Comparison of ENCODE assay signal across 8 mouse cellular contexts in the genomic region with DNA sequence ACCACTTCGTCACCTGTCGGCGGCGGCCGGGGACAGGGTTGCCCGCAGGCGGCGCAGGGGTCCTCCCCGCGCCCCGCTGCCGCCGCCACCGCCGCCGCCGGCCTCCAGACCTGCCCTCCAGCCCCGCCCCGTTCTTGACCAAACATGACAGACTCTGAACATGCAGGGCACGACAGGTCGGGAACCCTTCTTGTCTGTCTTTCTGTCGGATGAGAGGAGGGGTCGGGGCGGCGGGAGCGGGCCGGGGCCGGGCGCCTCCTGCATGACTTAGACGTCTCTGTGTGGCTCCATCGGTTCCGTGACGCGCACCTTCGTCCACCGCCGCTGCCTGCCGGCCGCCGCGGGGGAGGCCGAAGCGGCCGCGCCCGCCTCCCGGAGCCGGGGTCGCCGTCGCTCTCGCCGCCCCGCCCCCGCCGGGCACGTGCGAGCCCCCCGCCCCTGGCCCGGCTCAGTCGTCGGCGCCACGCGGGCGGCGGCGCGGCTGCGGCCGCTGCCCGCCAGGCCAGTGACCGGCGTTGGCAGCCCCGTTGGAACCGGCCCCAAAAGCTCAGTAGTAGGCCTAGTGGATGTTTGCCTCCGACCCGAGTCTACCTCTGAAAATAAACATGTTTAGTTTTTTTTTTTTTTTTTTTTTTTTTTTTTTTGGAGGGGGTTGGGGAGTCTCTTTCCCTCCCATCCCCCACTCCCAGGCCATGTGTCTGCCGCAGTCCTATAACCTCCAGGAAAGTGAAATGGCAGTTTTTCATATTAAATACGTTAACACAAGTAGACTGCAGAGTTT. TPM values are rescaled to one million over a fixed set of nuclear protein-coding genes. Genes with fewer than 3 reads are reported as not detected.
DNase-seq lines count a peak whose midpoint lies in the region; ATAC-seq lines count a peak whose summit lies in the region.

Gm10762 (minus strand) TSS at position 65 of the 781 bp plus-strand sequence.

- 1% methylated on average over 64 of the region's 80 CpGs for WGBS in hindbrain, embryonic 13.5 days

- no peaks in the 10 kb centered on the region for H3K27me3 ChIP-seq in hindbrain, embryonic 13.5 days

- H3K9me3 ChIP-seq in hindbrain, embryonic 13.5 days = no peaks in the 10 kb centered on the region

- peaks cover 15% of the 10 kb centered on the region for H3K4me1 ChIP-seq in hindbrain, embryonic 13.5 days (replicated peaks)

- H3K27ac ChIP-seq in hindbrain, embryonic 13.5 days = peak within 1 kb of the TSS; percentile 100

- peak within 1 kb of the TSS; percentile 100 for H3K9ac ChIP-seq in hindbrain, embryonic 13.5 days

- DNase-seq in NIH3T3 (ENCODE audit: low read depth) = peak; percentile 81
- peak; percentile 90 to 91 for DNase-seq in cerebellum, postnatal 10 days
- DNase-seq in frontal cortex, postnatal 14 days (ENCODE audit: low spot score in 2 of 2) = peak; percentile 55 to 58
- DNase-seq in left cerebral cortex, adult 11 months (ENCODE audit: low spot score) = peak; percentile 51
- DNase-seq in lung, postnatal 4 days = peak; percentile 88
- DNase-seq in retina, postnatal 1 day = peak; percentile 90
- peak; percentile 72 to 78 for DNase-seq in urinary bladder, adult 18-20 months (ENCODE audit: low spot score in 2 of 2)

- H3K36me3 ChIP-seq in hindbrain, embryonic 13.5 days = no peaks in the 10 kb centered on the region

- peak; percentile 78 for ATAC-seq in hindbrain, embryonic 13.5 days (ENCODE audit: low FRiP score)

- H3K4me2 ChIP-seq in hindbrain, embryonic 13.5 days = peak within 1 kb of the TSS; percentile 52

- H3K4me3 ChIP-seq in hindbrain, embryonic 13.5 days = peak within 1 kb of the TSS; percentile 84

RNA-seq across cellular contexts. Expression of gene Gm10762, which starts in this region (rescaled TPM):
- 22.6 and 23.7 TPM in 2 replicates for polyA plus RNA-seq in hindbrain, embryonic 13.5 days (2015; fragmentation: Nextera tagmentation; extraction: Ambion mirVana)

Comparison
In these comparisons a context has a peak if more than half of its experiments do, and no peak if none do; other contexts are left out.
1. Peak in every context shown above with its lines: DNase-seq, ATAC-seq, H3K4me3 ChIP-seq and H3K27ac ChIP-seq.